Mouse (Mus musculus) CH12.LX (cell line): Measurements from ENCODE around the gene Osbp2. TPM values are rescaled to one million over a fixed set of nuclear protein-coding genes. Genes with fewer than 3 reads are reported as not detected.
A peak's percentile ranks its signal among the peaks of the same experiment; 100 is the strongest.

Experiments used
- DNase-seq: peaks from one replicate; pipeline ENCODE4 v3.0.0-alpha.2; 2013; ENCODE audit errors: extremely low read depth
- H3K27ac ChIP-seq: 2 replicates; pipeline ENCODE4 v1.5.1; 2012; ENCODE audit warnings: low read depth, mild to moderate bottlenecking, control low read depth, moderate library complexity; ENCODE audit not compliant: insufficient read depth
- H3K27me3 ChIP-seq: replicated peaks from 2 replicates; pipeline ENCODE3; 2012; ENCODE audit warnings: inconsistent platforms
- H3K36me3 ChIP-seq, 2 experiments: replicated peaks in 1 of 2; 2 replicates each; pipeline versions ENCODE3 to v1.6.1; 2012; ENCODE audit warnings: inconsistent platforms in 1 of 2, low read length in 1 of 2, mild to moderate bottlenecking in 1 of 2, mixed read lengths in 1 of 2, moderate library complexity in 1 of 2; ENCODE audit not compliant: control insufficient read depth in 1 of 2, insufficient read depth in 1 of 2
- H3K4me1 ChIP-seq, 2 experiments: 2 replicates each; pipeline ENCODE4 v1.6.1; 2012; ENCODE audit warnings: inconsistent platforms in 1 of 2, moderate library complexity in 1 of 2; ENCODE audit not compliant: insufficient read depth in 2 of 2, control insufficient read depth in 1 of 2
- H3K4me2 ChIP-seq: 2 replicates; pipeline ENCODE4 v1.6.1; 2012; ENCODE audit warnings: low read depth, mild to moderate bottlenecking, control low read depth; ENCODE audit not compliant: poor library complexity, insufficient read depth, severe bottlenecking
- H3K4me3 ChIP-seq, 3 experiments: fragments of 150-350 bp in 1 of 3; sonication (generic) in 1 of 3; replicated peaks in 1 of 3; 2 replicates each; pipeline versions ENCODE3 to v1.5.1; 2011 to 2012; ENCODE audit warnings: low read depth in 2 of 3, low read length in 2 of 3, mild to moderate bottlenecking in 2 of 3, moderate library complexity in 2 of 3, control low read depth in 1 of 3, improper control_type of control experiment in 1 of 3, inconsistent platforms in 1 of 3, mixed read lengths in 1 of 3; ENCODE audit not compliant: poor library complexity in 1 of 3
- H3K79me2 ChIP-seq: replicated peaks from 2 replicates; pipeline ENCODE4 v1.6.1; 2012; ENCODE audit warnings: mild to moderate bottlenecking, moderate library complexity; ENCODE audit not compliant: control insufficient read depth, poor library complexity, insufficient read depth, severe bottlenecking; ENCODE audit errors: extremely low read depth
- H3K9ac ChIP-seq: 2 replicates; pipeline ENCODE4 v1.6.1; 2012; ENCODE audit warnings: low read depth, mild to moderate bottlenecking, control low read depth, moderate library complexity; ENCODE audit not compliant: insufficient read depth
- H3K9me3 ChIP-seq: replicated peaks from 2 replicates; pipeline ENCODE3; 2012; ENCODE audit warnings: low read length, inconsistent platforms, mixed read lengths
- BHLHE40 ChIP-seq: IDR thresholded peaks from 2 replicates; pipeline ENCODE4 v1.6.1; 2011; ENCODE audit warnings: mild to moderate bottlenecking, low read depth, low read length, improper control_type of control experiment
- CHD1 ChIP-seq: IDR thresholded peaks from 2 replicates; pipeline ENCODE4 v1.6.1; 2012; ENCODE audit warnings: low read depth, low read length, improper control_type of control experiment, inconsistent platforms
- CHD2 ChIP-seq: IDR thresholded peaks from 2 replicates; pipeline ENCODE4 v1.6.1; 2011; ENCODE audit warnings: low read length, improper control_type of control experiment
- CTCF ChIP-seq, 2 experiments: IDR thresholded peaks in 1 of 2; conservative IDR thresholded peaks in 1 of 2; 2 replicates each; pipeline ENCODE4 v1.5.1; 2011 to 2012; ENCODE audit warnings: low read depth in 2 of 2, low read length in 2 of 2, improper control_type of control experiment in 1 of 2, inconsistent platforms in 1 of 2, mild to moderate bottlenecking in 1 of 2, moderate library complexity in 1 of 2
- EP300 ChIP-seq: IDR thresholded peaks from 2 replicates; pipeline ENCODE4 v1.6.1; 2011; ENCODE audit warnings: low read length, improper control_type of control experiment
- KAT2A ChIP-seq: IDR thresholded peaks from 2 replicates; pipeline ENCODE4 v1.6.1; 2012; ENCODE audit warnings: low read length, improper control_type of control experiment, inconsistent platforms; ENCODE audit not compliant: insufficient replicate concordance
- MAZ ChIP-seq: IDR thresholded peaks from 2 replicates; pipeline ENCODE4 v1.6.1; 2012; ENCODE audit warnings: low read depth, mild to moderate bottlenecking, inconsistent platforms, low read length, improper control_type of control experiment, moderate library complexity
- MEF2A ChIP-seq: IDR thresholded peaks from 2 replicates; pipeline ENCODE4 v1.6.1; 2014; ENCODE audit warnings: low read depth, mild to moderate bottlenecking, inconsistent platforms, low read length, improper control_type of control experiment, borderline replicate concordance
- NELFE ChIP-seq: IDR thresholded peaks from 2 replicates; pipeline ENCODE4 v1.6.1; 2011; ENCODE audit warnings: low read depth, low read length, improper control_type of control experiment
- POLR2AphosphoS2 ChIP-seq: IDR thresholded peaks from 2 replicates; pipeline ENCODE4 v1.6.1; 2011; ENCODE audit warnings: low read depth, low read length, improper control_type of control experiment
- RAD21 ChIP-seq: IDR thresholded peaks from 2 replicates; pipeline ENCODE4 v1.6.1; 2011; ENCODE audit warnings: low read depth, mild to moderate bottlenecking, low read length, improper control_type of control experiment, moderate library complexity
- SMC3 ChIP-seq: IDR thresholded peaks from 2 replicates; pipeline ENCODE4 v1.6.1; 2011; ENCODE audit warnings: low read depth, low read length, improper control_type of control experiment
- UBTF ChIP-seq: IDR thresholded peaks from 2 replicates; pipeline ENCODE4 v1.6.1; 2012; ENCODE audit warnings: low read depth, mild to moderate bottlenecking, inconsistent platforms, low read length, improper control_type of control experiment, moderate library complexity
- ZMIZ1 ChIP-seq: IDR thresholded peaks from 2 replicates; pipeline ENCODE4 v1.6.1; 2012; ENCODE audit warnings: low read depth, mild to moderate bottlenecking, inconsistent platforms, low read length, improper control_type of control experiment
- dilution Hi-C: fragments of 300-500 bp; cut with MboI; formaldehyde crosslinking; loops from 2 replicates; pipeline ENCODE4 v1.14.3; 2020; ENCODE audit warnings: low sequenced_read_pairs; ENCODE audit not compliant: extremely low pct_unique_long_range_greater_than_20kb, extremely low pct_ligation_motif_present
- in situ Hi-C: fragments of 300-500 bp; cut with MboI; formaldehyde crosslinking; loops from 3 replicates; pipeline ENCODE4 v1.14.3; 2019; ENCODE audit warnings: low sequenced_read_pairs, low pct_ligation_motif_present, low pct_unique_long_range_greater_than_20kb, mixed read lengths
- polyA plus RNA-seq: library from polyadenylated mRNA; unstranded; fragments of >175 nt; gene quantifications from 2 replicates; pipeline ENCODE4 v1.2.1, GENCODE M21; 2012; ENCODE audit warnings: low read depth; ENCODE audit not compliant: insufficient read length
- total RNA-seq, 2 experiments: library from RNA; depleted of rRNA; stranded (reverse); fragments of 300-350 nt in 1 of 2; fragments of >200 nt in 1 of 2; gene quantifications; 2 replicates each; pipeline ENCODE4 v1.2.3; 2012 to 2014

The Osbp2 gene
- total and polyA plus RNA-seq, 3 experiments, result not detected

- Histone ChIP-seq H3K9ac (no peak overlapping the region), H3K4me2 (no peak overlapping the region), H3K79me2 (no peaks in the 10 kb centered on the region), H3K36me3 (no peaks in the 10 kb centered on the region), H3K27me3 (peaks cover 35% of the 10 kb centered on the region), H3K27ac (no peak overlapping the region), H3K4me3 (no peak overlapping the region), H3K4me1 (peaks cover 2% of the 10 kb centered on the region in 2 experiments; a peak in 1 of 4 replicates), H3K9me3 (peaks cover 12% of the 10 kb centered on the region)
- in situ Hi-C loops (no loop called here), dilution Hi-C loops (no loop called here)
- DNase-seq, result peak; percentile 73
- TF ChIP-seq CHD1, result no peak
- TF ChIP-seq SMC3, result peak; percentile 49
- peak; percentile 70 to 72 for TF ChIP-seq CTCF (conservative IDR thresholded peaks at IDR 0.05 in 1 of 2, IDR thresholded peaks at IDR 0.05 in 1 of 2; ENCODE audit: low read depth in 2 of 2, low read length in 2 of 2)
- peak; percentile 31 for TF ChIP-seq RAD21
Measured at GRCm38 (mm10) chr11:3832193-3832901, 31.4 kb downstream of the Osbp2 start.

GRCm38 (mm10) chr11:3829736-3830135 lies 34.0 kb downstream of the Osbp2 start:
- H3K4me1 ChIP-seq, result peaks cover 5 to 11% of the 10 kb centered on the region in 2 experiments; a peak in 3 of 4 replicates
- H3K36me3 ChIP-seq, result no peaks in the 10 kb centered on the region
- no peak overlapping the region for H3K9ac ChIP-seq
- peaks cover 35% of the 10 kb centered on the region for H3K27me3 ChIP-seq
- dilution Hi-C loops, result no loop called here
- TF ChIP-seq NELFE, result no peak
- TF ChIP-seq MEF2A, result no peak
- no peak for TF ChIP-seq POLR2AphosphoS2
- TF ChIP-seq MAZ, result no peak
- no peak for TF ChIP-seq BHLHE40
- TF ChIP-seq CHD2, result no peak
- TF ChIP-seq ZMIZ1, result no peak
- no peak for TF ChIP-seq KAT2A
- TF ChIP-seq EP300, result no peak
- TF ChIP-seq UBTF, result no peak
- no peak for DNase-seq
- H3K27ac ChIP-seq, result no peak overlapping the region
- peaks cover 12% of the 10 kb centered on the region for H3K9me3 ChIP-seq
- H3K4me2 ChIP-seq, result no peak overlapping the region
- in situ Hi-C loops, result no loop called here
- H3K79me2 ChIP-seq, result no peaks in the 10 kb centered on the region
- H3K4me3 ChIP-seq, result no peak overlapping the region
